Mouse (Mus musculus) midbrain, embryonic 16.5 days (tissue): ENCODE data around the gene Mast3. TPM values are rescaled to one million over a fixed set of nuclear protein-coding genes. Genes with fewer than 3 reads are reported as not detected.

ENCODE experiments used
- ATAC-seq: fragments of 200-750 bp; cut with Nextera tagmentation; 2 replicates; pipeline ENCODE4 v1.8.0; 2017; ENCODE audit warnings: moderate TSS enrichment
- H3K27ac ChIP-seq: fragments of 300-500 bp; sonication (generic); 2 replicates; pipeline ENCODE4 v1.5.1; 2014; ENCODE audit warnings: mild to moderate bottlenecking, low read length, mixed read lengths
- H3K27me3 ChIP-seq: fragments of 300-500 bp; sonication (generic); 2 replicates; pipeline ENCODE4 v1.6.1; 2014; ENCODE audit warnings: low read depth, low read length, mixed read lengths; ENCODE audit not compliant: control insufficient read depth, insufficient read depth
- H3K36me3 ChIP-seq: fragments of 300-500 bp; sonication (generic); 2 replicates; pipeline ENCODE4 v1.6.1; 2014; ENCODE audit warnings: mild to moderate bottlenecking, low read length, moderate library complexity, mixed read lengths; ENCODE audit not compliant: control insufficient read depth, insufficient read depth
- H3K4me1 ChIP-seq: fragments of 300-500 bp; sonication (generic); 2 replicates; pipeline ENCODE4 v1.6.1; 2014; ENCODE audit warnings: mild to moderate bottlenecking, low read length, mixed read lengths; ENCODE audit not compliant: control insufficient read depth, insufficient read depth
- H3K4me2 ChIP-seq: fragments of 300-500 bp; sonication (generic); 2 replicates; pipeline ENCODE4 v1.6.1; 2014; ENCODE audit warnings: mild to moderate bottlenecking, low read length, mixed read lengths
- H3K4me3 ChIP-seq: fragments of 300-500 bp; sonication (generic); 2 replicates; pipeline ENCODE4 v1.5.1; 2014; ENCODE audit warnings: low read depth, mild to moderate bottlenecking, low read length, moderate library complexity, mixed read lengths
- H3K9ac ChIP-seq: fragments of 300-500 bp; sonication (generic); 2 replicates; pipeline ENCODE4 v1.6.1; 2014; ENCODE audit warnings: low read depth, low read length, mixed read lengths
- H3K9me3 ChIP-seq: fragments of 300-500 bp; sonication (generic); replicated peaks from 2 replicates; pipeline ENCODE4 v1.6.1; 2014; ENCODE audit warnings: mild to moderate bottlenecking, low read length, mixed read lengths; ENCODE audit not compliant: control insufficient read depth, poor library complexity, severe bottlenecking
- WGBS: fragments of 180-500 bp; shearing (Covaris S2); extraction: QIAGEN DNeasy Blood & Tissue Kit; methylation state at CpG from one replicate; pipeline ENCODE4 v1.1.7; 2014; 5-methylcytosine and 5-hydroxymethylcytosine counted together
- polyA plus RNA-seq: library from polyadenylated mRNA; unstranded; fragments of >200 nt; fragmentation: Nextera tagmentation; extraction: Ambion mirVana; gene quantifications from 2 replicates; pipeline ENCODE4 v1.2.1, GENCODE M21; 2015

The Mast3 gene
- polyA plus RNA-seq, 1 experiment from 2014 or later: 23.2 TPM

GRCm38 (mm10) chr8:70838654-70839407 is 34.0 kb upstream of the Mast3 start:
- Histone ChIP-seq H3K4me1 (peaks cover 8% of the 10 kb centered on the region), H3K9me3 (no peaks in the 10 kb centered on the region), H3K27me3 (no peaks in the 10 kb centered on the region), H3K4me3 (peak overlapping the region; percentile 69), H3K36me3 (peaks cover 3% of the 10 kb centered on the region; the same call in 1 of the 2 replicates), H3K9ac (peak overlapping the region; percentile 74), H3K4me2 (peak overlapping the region; percentile 81), H3K27ac (peak overlapping the region; percentile 90)
- 2% methylated on average over 66 of the region's 66 CpGs for WGBS
- peak; percentile 52 for ATAC-seq

- no peaks in the 10 kb centered on the region for H3K27me3 ChIP-seq
- no peak overlapping the region for H3K27ac ChIP-seq
- 87% methylated on average over 12 of the region's 12 CpGs for WGBS
- no peaks in the 10 kb centered on the region for H3K9me3 ChIP-seq
- H3K4me1 ChIP-seq: peaks cover 8% of the 10 kb centered on the region
- ATAC-seq: no peak
- H3K4me2 ChIP-seq: no peak overlapping the region
- no peak overlapping the region for H3K4me3 ChIP-seq
- H3K9ac ChIP-seq: no peak overlapping the region
- peaks cover 3% of the 10 kb centered on the region; the same call in 1 of the 2 replicates for H3K36me3 ChIP-seq
Observed at GRCm38 (mm10) chr8:70836666-70837065, 31.8 kb upstream of the Mast3 start.

GRCm38 (mm10) chr8:70834071-70834470 is 29.2 kb upstream of the Mast3 start:
- Histone ChIP-seq H3K27me3 (no peaks in the 10 kb centered on the region), H3K9ac (no peak overlapping the region), H3K4me1 (peaks cover 5% of the 10 kb centered on the region; the same call in 1 of the 2 replicates), H3K36me3 (peaks cover 3% of the 10 kb centered on the region; the same call in 1 of the 2 replicates), H3K4me3 (no peak overlapping the region), H3K4me2 (no peak overlapping the region), H3K27ac (no peak overlapping the region), H3K9me3 (no peaks in the 10 kb centered on the region)
- WGBS: 95% methylated on average over 3 of the region's 3 CpGs
- no peak for ATAC-seq

- no peak for ATAC-seq
- Histone ChIP-seq H3K9ac (no peak overlapping the region), H3K9me3 (no peaks in the 10 kb centered on the region), H3K4me2 (no peak overlapping the region), H3K27me3 (no peaks in the 10 kb centered on the region), H3K4me3 (no peak overlapping the region), H3K4me1 (peaks cover 2% of the 10 kb centered on the region; the same call in 1 of the 2 replicates), H3K27ac (no peak overlapping the region), H3K36me3 (peaks cover 3% of the 10 kb centered on the region; the same call in 1 of the 2 replicates)
- 49% methylated on average over 15 of the region's 15 CpGs for WGBS
Observed at GRCm38 (mm10) chr8:70833520-70833919, 28.7 kb upstream of the Mast3 start.

- H3K4me2 ChIP-seq: no peak overlapping the region
- ATAC-seq: no peak
- no peak overlapping the region for H3K9ac ChIP-seq
- no peaks in the 10 kb centered on the region for H3K4me1 ChIP-seq
- H3K27me3 ChIP-seq: no peaks in the 10 kb centered on the region
- no peaks in the 10 kb centered on the region for H3K9me3 ChIP-seq
- peaks cover 3% of the 10 kb centered on the region; the same call in 1 of the 2 replicates for H3K36me3 ChIP-seq
- no peak overlapping the region for H3K4me3 ChIP-seq
- no peak overlapping the region for H3K27ac ChIP-seq
- 57% methylated on average over 9 of the region's 9 CpGs for WGBS
Observed at GRCm38 (mm10) chr8:70833018-70833482, 28.2 kb upstream of the Mast3 start.

GRCm38 (mm10) chr8:70832371-70832770 is 27.5 kb upstream of the Mast3 start:
- no peaks in the 10 kb centered on the region for H3K4me1 ChIP-seq
- H3K9ac ChIP-seq: no peak overlapping the region
- peaks cover 3% of the 10 kb centered on the region; the same call in 1 of the 2 replicates for H3K36me3 ChIP-seq
- H3K4me2 ChIP-seq: no peak overlapping the region
- H3K27ac ChIP-seq: no peak overlapping the region
- 65% methylated on average over 11 of the region's 11 CpGs for WGBS
- H3K27me3 ChIP-seq: no peaks in the 10 kb centered on the region
- ATAC-seq: no peak
- no peaks in the 10 kb centered on the region for H3K9me3 ChIP-seq
- H3K4me3 ChIP-seq: no peak overlapping the region

GRCm38 (mm10) chr8:70831517-70831916 is 26.7 kb upstream of the Mast3 start:
- no peaks in the 10 kb centered on the region for H3K9me3 ChIP-seq
- no peaks in the 10 kb centered on the region for H3K27me3 ChIP-seq
- H3K4me2 ChIP-seq: no peak overlapping the region
- no peak overlapping the region for H3K27ac ChIP-seq
- 86% methylated on average over 8 of the region's 8 CpGs for WGBS
- no peak overlapping the region for H3K4me3 ChIP-seq
- no peak overlapping the region for H3K9ac ChIP-seq
- no peak for ATAC-seq
- peaks cover 3% of the 10 kb centered on the region; the same call in 1 of the 2 replicates for H3K36me3 ChIP-seq
- no peaks in the 10 kb centered on the region for H3K4me1 ChIP-seq

- WGBS: 94% methylated on average over 1 of the region's 1 CpGs
- no peaks in the 10 kb centered on the region for H3K36me3 ChIP-seq
- ATAC-seq: no peak
Observed at GRCm38 (mm10) chr8:70827796-70828195, 22.9 kb upstream of the Mast3 start.

GRCm38 (mm10) chr8:70827010-70827409 is 22.2 kb upstream of the Mast3 start:
- 91% methylated on average over 2 of the region's 2 CpGs for WGBS
- Histone ChIP-seq H3K27me3 (no peaks in the 10 kb centered on the region), H3K4me2 (no peak overlapping the region), H3K4me1 (no peaks in the 10 kb centered on the region), H3K9ac (no peak overlapping the region), H3K4me3 (no peak overlapping the region), H3K36me3 (no peaks in the 10 kb centered on the region), H3K9me3 (no peaks in the 10 kb centered on the region), H3K27ac (no peak overlapping the region)
- no peak for ATAC-seq

More at GRCm38 (mm10) chr8:70827796-70828195, 22.9 kb upstream of the Mast3 start:
- Histone ChIP-seq H3K4me1 (no peaks in the 10 kb centered on the region), H3K27me3 (no peaks in the 10 kb centered on the region), H3K4me2 (no peak overlapping the region), H3K27ac (no peak overlapping the region), H3K9me3 (no peaks in the 10 kb centered on the region), H3K9ac (no peak overlapping the region), H3K4me3 (no peak overlapping the region)
